Mouse (Mus musculus): ENCODE measurements around the gene Filip1l. TPM values are rescaled to one million over a fixed set of nuclear protein-coding genes. Genes with fewer than 3 reads are reported as not detected.

The Filip1l gene
- polyA plus RNA-seq, 1 experiment: 13.8 TPM

DNA sequence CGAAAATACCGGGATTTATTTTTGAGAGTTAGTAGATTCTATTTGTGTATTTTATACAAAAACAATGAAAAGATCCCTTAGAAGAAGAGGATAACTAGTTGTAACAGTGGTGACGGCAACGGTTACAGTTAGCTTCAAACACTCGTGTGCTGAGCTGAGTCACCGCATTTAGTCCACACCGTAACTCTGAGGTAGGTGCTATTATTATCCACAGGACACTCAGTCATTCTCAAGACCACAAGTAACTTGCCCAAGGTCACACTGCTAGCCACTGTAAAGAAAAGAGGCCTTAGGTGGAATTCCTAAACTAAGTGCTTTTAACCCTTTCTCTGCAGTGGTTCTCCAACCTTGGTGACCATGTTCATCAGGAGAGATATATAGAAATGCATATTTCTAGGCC is 174.0 kb downstream of the Filip1l start:
- 65% methylated on average over 7 of the region's 7 CpGs for WGBS
- H3K4me3 ChIP-seq (replicated peaks; ENCODE audit: control insufficient read depth, low read depth, low read length): no peak overlapping the region
- H3K4me1 ChIP-seq (ENCODE audit: control insufficient read depth, insufficient read depth, low read length): no peaks in the 10 kb centered on the region
- TF ChIP-seq CTCF (IDR thresholded peaks at IDR 0.05; ENCODE audit: control insufficient read depth, insufficient read depth, low read length): no peak
- no peak for TF ChIP-seq POLR2A (IDR thresholded peaks at IDR 0.05; ENCODE audit: borderline replicate concordance, control insufficient read depth, low read depth, low read length)
- no peak overlapping the region for H3K27ac ChIP-seq (ENCODE audit: control insufficient read depth, insufficient read depth, low read depth, low read length, poor library complexity)

DNA sequence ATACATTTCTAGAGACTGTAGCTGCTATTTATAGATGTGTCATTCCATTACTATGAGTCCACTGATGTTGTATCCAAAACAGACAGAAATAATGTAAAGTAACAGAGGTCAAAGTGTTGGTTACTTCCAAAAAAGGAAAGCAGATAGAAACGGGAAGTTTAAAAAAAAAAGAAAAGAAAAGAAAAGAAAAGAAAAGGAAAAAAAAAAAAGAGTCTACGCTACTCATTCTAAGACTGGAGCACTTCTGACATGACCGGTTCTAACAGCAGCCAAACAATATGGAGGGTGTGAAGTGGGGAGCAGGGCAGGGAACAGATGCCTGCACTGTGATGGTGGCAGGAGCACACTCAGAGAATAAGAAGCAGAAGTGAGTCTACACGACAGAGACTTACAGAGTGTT is 175.6 kb downstream of the Filip1l start:
- Histone ChIP-seq H3K4me3 (replicated peaks; ENCODE audit: control insufficient read depth, low read depth, low read length) (no peak overlapping the region), H3K4me1 (ENCODE audit: control insufficient read depth, insufficient read depth, low read length) (no peaks in the 10 kb centered on the region), H3K27ac (ENCODE audit: control insufficient read depth, insufficient read depth, low read depth, low read length, poor library complexity) (no peak overlapping the region)
- WGBS: 40% methylated on average over 4 of the region's 4 CpGs
- no peak for TF ChIP-seq CTCF (IDR thresholded peaks at IDR 0.05; ENCODE audit: control insufficient read depth, insufficient read depth, low read length)
- TF ChIP-seq POLR2A (IDR thresholded peaks at IDR 0.05; ENCODE audit: borderline replicate concordance, control insufficient read depth, low read depth, low read length): no peak

DNA sequence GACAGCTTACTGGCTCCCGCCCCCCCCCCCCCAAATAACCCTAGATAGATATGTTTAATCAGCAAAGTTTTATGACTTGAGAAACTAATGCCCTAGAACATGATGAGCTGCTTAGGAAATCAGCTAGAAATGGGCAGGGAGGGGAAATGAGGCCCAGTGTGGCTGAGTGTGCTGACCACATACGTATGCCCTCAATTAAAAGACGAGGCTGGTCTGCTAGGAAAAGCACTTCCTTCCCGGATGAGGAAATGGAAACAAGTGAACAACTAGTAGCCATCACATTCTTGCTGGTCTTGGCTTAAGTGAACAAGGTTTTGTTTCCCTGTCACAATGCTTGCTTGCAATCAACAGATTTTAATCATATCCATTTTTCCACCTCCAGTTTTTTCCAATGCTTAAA is 177.7 kb downstream of the Filip1l start:
- Histone ChIP-seq H3K4me3 (replicated peaks; ENCODE audit: control insufficient read depth, low read depth, low read length) (no peak overlapping the region), H3K4me1 (ENCODE audit: control insufficient read depth, insufficient read depth, low read length) (no peaks in the 10 kb centered on the region; the same call in 1 of the 2 replicates), H3K27ac (ENCODE audit: control insufficient read depth, insufficient read depth, low read depth, low read length, poor library complexity) (no peak overlapping the region)
- TF ChIP-seq POLR2A (IDR thresholded peaks at IDR 0.05; ENCODE audit: borderline replicate concordance, control insufficient read depth, low read depth, low read length) (no peak), CTCF (IDR thresholded peaks at IDR 0.05; ENCODE audit: control insufficient read depth, insufficient read depth, low read length) (no peak)
- 67% methylated on average over 4 of the region's 4 CpGs for WGBS

DNA sequence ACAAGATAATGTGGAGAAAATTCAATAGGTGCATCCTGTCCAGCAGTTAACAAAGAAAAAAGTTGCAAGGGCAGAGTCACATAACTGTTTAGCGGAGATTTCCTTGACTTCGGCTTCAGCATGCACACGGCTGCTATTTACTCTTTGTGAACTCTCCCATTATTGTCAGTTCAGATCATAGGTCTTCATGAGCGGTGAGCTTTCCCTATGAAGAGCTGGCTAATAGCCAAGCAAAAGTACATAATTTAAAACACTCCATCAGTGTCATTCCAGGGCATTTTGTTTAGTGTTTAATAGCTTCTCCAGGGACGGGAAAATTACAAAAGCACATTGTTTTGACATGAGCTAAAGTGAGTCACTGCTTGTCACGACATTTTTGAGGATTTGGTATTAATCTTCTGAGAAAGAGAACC is 179.2 kb downstream of the Filip1l start:
- Histone ChIP-seq H3K4me1 (ENCODE audit: control insufficient read depth, insufficient read depth, low read length) (no peaks in the 10 kb centered on the region; the same call in 1 of the 2 replicates), H3K4me3 (replicated peaks; ENCODE audit: control insufficient read depth, low read depth, low read length) (no peak overlapping the region), H3K27ac (ENCODE audit: control insufficient read depth, insufficient read depth, low read depth, low read length, poor library complexity) (no peak overlapping the region)
- WGBS: 82% methylated on average over 6 of the region's 6 CpGs
- TF ChIP-seq CTCF (IDR thresholded peaks at IDR 0.05; ENCODE audit: control insufficient read depth, insufficient read depth, low read length) (no peak), POLR2A (IDR thresholded peaks at IDR 0.05; ENCODE audit: borderline replicate concordance, control insufficient read depth, low read depth, low read length) (no peak)

DNA sequence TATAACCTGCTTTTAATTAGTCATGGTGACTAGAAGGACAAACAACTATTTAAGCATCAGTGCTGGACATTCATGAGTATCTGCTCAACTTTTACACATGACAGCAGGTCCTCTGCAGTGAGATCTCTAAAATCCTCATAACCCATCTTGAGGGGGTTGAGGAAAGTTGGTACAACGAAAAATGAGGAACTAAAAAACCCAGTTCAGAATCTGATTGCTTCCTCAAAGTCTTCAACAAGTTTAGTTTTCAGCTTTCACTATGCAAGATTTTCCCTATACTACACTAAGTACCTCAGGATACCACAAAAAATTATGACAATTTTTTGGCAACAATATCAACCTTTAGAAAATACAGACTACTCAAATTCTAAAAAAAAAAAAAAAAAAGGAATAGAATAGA is 181.5 kb downstream of the Filip1l start:
- TF ChIP-seq CTCF (IDR thresholded peaks at IDR 0.05; ENCODE audit: control insufficient read depth, insufficient read depth, low read length): no peak
- TF ChIP-seq POLR2A (IDR thresholded peaks at IDR 0.05; ENCODE audit: borderline replicate concordance, control insufficient read depth, low read depth, low read length): no peak
- H3K4me1 ChIP-seq (ENCODE audit: control insufficient read depth, insufficient read depth, low read length): no peaks in the 10 kb centered on the region; the same call in 1 of the 2 replicates
- no peak overlapping the region for H3K27ac ChIP-seq (ENCODE audit: control insufficient read depth, insufficient read depth, low read depth, low read length, poor library complexity)
- no peak overlapping the region for H3K4me3 ChIP-seq (replicated peaks; ENCODE audit: control insufficient read depth, low read depth, low read length)
- 0% methylated on average over 1 of the region's 1 CpGs for WGBS

DNA sequence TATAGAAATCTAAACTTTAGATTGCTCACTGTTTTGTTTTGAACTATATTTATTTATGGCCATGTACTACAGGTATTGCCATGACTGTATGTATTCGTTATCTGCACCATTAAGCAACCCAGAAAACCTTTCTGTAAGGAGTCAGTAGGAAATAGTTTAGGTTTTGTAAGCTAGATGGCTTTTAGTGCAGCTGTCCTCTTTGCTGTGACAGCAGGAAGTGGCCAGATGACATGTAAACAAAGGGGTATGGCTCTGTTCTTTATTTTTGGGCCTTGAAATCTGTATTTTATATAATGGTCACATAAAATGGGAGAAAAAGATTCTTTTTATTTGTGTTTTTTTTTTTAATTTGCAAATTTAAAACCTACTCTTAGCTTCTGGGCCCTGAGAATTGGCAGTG is 181.9 kb downstream of the Filip1l start:
- WGBS: 14% methylated on average over 1 of the region's 1 CpGs

DNA sequence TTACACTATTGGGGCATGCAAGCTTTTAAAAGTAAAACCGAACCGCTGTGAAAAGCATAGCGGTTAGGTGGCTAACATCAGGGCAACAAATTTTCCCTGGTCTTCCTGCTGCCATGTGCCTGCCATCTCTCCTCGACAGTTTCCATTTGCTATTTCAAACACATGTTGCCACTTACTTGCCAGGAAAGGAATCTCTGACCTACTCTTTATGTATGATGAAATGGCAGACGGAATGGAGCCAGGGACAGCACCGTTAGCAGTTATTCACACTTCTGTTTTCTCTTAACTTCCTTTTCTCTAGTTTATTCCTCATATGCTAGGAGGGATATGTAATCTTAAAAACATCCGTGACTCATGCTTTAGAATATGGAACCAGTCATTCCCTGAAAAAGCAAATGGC is 183.6 kb downstream of the Filip1l start:
- TF ChIP-seq POLR2A (IDR thresholded peaks at IDR 0.05; ENCODE audit: borderline replicate concordance, control insufficient read depth, low read depth, low read length) (no peak), CTCF (IDR thresholded peaks at IDR 0.05; ENCODE audit: control insufficient read depth, insufficient read depth, low read length) (no peak)
- WGBS: 53% methylated on average over 7 of the region's 7 CpGs
- H3K4me1 ChIP-seq (ENCODE audit: control insufficient read depth, insufficient read depth, low read length): no peaks in the 10 kb centered on the region; the same call in 1 of the 2 replicates
- no peak overlapping the region for H3K4me3 ChIP-seq (replicated peaks; ENCODE audit: control insufficient read depth, low read depth, low read length)
- H3K27ac ChIP-seq (ENCODE audit: control insufficient read depth, insufficient read depth, low read depth, low read length, poor library complexity): no peak overlapping the region; the same call in 1 of the 2 replicates

More for the DNA sequence above, 181.9 kb downstream of the Filip1l start:
- H3K27ac ChIP-seq (ENCODE audit: control insufficient read depth, insufficient read depth, low read depth, low read length, poor library complexity): no peak overlapping the region
- no peaks in the 10 kb centered on the region; the same call in 1 of the 2 replicates for H3K4me1 ChIP-seq (ENCODE audit: control insufficient read depth, insufficient read depth, low read length)
- TF ChIP-seq POLR2A (IDR thresholded peaks at IDR 0.05; ENCODE audit: borderline replicate concordance, control insufficient read depth, low read depth, low read length) (no peak), CTCF (IDR thresholded peaks at IDR 0.05; ENCODE audit: control insufficient read depth, insufficient read depth, low read length) (no peak)
- no peak overlapping the region for H3K4me3 ChIP-seq (replicated peaks; ENCODE audit: control insufficient read depth, low read depth, low read length)

DNA sequence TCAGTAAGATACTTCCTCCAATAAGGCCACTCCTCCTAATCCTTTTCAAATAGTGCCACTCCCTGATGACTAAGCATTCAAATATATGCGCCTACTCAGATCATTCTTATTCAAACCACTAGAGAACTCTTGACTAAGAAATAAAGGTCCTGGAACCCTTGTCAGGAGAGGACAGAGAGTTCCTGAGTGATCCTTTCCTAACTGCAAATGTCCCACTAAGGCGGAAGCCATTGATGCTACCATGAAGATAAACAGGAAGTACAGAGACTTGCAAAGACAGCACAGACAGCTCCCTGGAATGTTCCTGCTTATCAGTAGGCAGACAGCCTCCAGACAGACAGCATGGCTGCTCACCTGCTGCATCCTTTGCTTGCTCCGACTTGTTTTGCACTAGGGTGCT is 190.3 kb downstream of the Filip1l start:
- TF ChIP-seq POLR2A (IDR thresholded peaks at IDR 0.05; ENCODE audit: borderline replicate concordance, control insufficient read depth, low read depth, low read length) (no peak), CTCF (IDR thresholded peaks at IDR 0.05; ENCODE audit: control insufficient read depth, insufficient read depth, low read length) (no peak)
- WGBS: 88% methylated on average over 3 of the region's 3 CpGs
- no peak overlapping the region for H3K4me3 ChIP-seq (replicated peaks; ENCODE audit: control insufficient read depth, low read depth, low read length)
- H3K4me1 ChIP-seq (ENCODE audit: control insufficient read depth, insufficient read depth, low read length): peaks cover 3% of the 10 kb centered on the region
- no peak overlapping the region for H3K27ac ChIP-seq (ENCODE audit: control insufficient read depth, insufficient read depth, low read depth, low read length, poor library complexity)

DNA sequence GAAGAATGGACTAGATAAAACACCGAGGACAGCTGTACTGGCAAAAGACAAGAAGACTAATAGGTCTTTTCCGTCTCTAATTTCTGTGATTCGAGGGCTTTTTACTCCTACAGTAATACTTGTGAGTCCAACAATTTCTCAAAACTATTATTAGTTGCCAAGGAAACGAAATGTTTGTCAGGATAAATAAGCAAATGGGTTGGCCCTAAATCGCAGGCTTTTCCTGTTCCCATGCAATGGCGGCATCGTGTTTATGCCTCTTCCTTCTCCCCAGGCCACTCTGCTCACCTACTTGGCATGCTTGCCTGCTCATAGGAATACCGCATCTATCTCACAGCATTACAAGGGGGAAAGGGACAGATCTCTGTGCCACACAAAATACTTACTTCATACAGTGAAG is 191.5 kb downstream of the Filip1l start:
- Histone ChIP-seq H3K27ac (ENCODE audit: control insufficient read depth, insufficient read depth, low read depth, low read length, poor library complexity) (no peak overlapping the region), H3K4me3 (replicated peaks; ENCODE audit: control insufficient read depth, low read depth, low read length) (no peak overlapping the region), H3K4me1 (ENCODE audit: control insufficient read depth, insufficient read depth, low read length) (peaks cover 3% of the 10 kb centered on the region)
- TF ChIP-seq CTCF (IDR thresholded peaks at IDR 0.05; ENCODE audit: control insufficient read depth, insufficient read depth, low read length) (no peak), POLR2A (IDR thresholded peaks at IDR 0.05; ENCODE audit: borderline replicate concordance, control insufficient read depth, low read depth, low read length) (no peak)
- WGBS: 77% methylated on average over 8 of the region's 8 CpGs
